Mouse (Mus musculus) c-Kit-positive CD71-negative TER-119-negative erythroid progenitor cells, embryonic 14.5 days (primary cell): ENCODE measurements around the gene Olfr876.
"Not testable (repeated sequence)": the region's sequence is repeated elsewhere in the genome, so short reads cannot be mapped to it uniquely, and the experiment has no call there.

Experiments
- DNase-seq: peaks from one replicate; pipeline ENCODE4 v3.0.0-alpha.2; 2013; ENCODE audit warnings: low read depth

The Olfr876 gene

DNA sequence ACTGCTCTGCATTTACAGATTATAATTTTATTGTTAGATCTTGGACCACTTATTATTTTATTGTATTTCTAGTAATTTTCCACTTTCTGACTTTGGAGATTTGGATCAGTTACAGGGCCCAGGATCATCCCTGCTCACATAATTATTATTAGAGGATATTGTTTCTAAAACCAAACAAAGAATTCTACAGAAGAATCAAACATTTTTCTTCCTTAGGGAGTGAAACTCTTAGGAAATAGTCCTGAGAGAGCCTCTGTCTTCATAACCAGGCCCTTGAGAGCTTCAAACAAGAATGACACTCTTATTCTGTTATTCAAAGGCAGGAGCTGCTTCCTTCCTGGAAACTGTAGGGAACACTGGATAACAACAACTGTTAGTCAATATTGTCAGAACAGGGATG lies at the start of gene Olfr876:
Olfr876 (plus strand) TSS at position 301 of the 400 bp plus-strand sequence.
- DNase-seq = no peak

DNA sequence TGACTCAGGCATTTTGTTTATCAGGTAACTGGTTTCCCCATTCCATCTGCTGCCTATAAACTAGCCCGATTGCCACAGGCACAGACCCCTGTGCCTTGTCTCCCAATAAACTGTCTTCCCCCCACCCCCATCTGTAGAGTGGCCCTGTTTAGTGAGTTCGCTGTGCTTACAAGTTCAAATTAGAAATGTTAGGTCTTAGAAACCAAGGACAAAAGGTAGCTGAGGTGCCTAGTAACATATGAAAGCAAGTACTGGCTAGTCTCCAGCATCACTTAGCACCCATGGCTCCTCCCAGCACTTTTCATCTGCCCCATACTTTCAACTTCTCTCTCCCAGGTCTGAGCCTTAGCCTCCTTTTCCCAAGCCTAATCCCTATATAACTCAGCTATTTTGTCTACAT lies 41.1 kb upstream of the Olfr876 start:
- DNase-seq = no peak

DNA sequence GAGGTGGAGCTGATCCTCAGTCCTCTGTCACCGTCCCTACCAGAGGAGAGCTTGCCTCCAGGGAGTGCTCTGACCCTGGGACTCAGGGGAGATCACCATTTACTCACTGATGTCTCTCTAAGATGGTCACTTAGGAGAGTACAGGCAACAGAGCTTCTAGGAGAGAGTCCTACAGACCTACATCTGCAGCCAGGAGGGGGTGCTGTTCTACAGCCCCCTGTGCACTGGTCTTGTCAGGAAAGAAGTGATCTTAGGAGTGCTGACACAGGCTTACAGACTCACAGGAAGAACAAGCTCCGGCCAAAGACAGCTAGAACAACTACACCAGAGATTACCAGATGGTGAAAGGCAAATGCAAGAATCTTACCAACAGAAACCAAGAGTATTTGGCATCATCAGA lies 40.3 kb upstream of the Olfr876 start:
- DNase-seq = no peak

DNA sequence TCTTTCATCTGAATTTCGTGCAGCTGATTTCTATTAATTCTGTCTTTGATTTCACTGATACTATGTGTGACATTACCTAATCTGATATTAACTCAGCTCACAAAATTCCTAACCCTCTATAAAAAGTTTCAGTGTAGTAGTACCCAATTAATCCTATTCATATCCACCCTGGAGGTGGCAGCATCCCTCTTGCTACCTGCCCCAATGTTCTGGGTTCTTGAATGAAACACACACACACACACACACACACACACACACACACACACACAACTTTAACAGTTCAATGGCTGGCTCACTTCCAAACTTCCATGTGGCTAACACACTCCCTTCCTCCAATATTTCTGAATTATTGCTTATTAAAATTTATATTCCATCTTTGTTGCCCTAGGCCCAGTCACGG lies 32.2 kb upstream of the Olfr876 start:
- DNase-seq = no peak

DNA sequence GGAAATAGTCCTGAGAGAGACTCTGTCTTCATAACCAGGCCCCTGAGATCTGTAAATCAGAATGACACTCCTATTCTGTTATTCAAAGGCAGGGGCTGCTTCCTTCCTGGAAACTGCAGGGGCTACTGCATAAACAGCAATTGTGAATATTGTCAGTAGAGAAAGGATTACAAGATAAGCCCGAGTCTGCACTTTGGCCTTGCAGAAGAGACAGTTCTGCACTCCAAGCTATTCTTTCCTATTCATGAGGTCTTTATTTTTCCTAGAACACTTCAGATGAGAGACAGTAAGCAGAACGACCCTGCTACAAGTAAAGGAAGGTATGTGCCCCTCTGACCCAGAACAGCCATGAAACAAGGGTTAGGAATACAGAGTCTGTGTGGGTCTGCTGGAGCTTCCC lies 31.1 kb upstream of the Olfr876 start, which contains the start of gene Olfr875:
Olfr875 (plus strand) TSS at position 99 of the 400 bp plus-strand sequence.
- no peak for DNase-seq

DNA sequence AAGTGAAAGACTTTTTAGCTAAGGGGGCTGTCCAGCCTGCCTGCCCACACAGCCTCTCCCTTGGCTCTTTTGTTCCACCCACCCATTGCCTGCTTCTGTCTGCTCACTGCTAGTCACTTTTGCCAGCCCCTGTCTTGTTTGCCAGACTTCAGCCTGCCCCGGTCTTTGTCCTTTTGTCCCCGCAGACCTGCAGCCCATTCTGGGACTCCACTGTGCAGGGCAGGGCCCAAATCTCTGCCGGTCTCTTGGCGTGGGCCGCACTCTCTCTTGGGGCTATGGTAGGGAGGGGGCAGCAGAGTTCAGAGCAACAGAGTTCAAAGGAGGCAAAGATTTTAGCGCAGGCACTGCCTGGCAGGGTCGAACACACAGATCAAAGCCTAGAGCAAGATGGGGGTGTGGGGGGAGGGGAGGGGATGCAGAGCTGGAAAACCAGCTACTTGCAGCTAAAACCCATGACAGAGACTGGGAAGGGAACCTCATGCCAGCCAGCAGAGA lies 20.0 kb upstream of the Olfr876 start:
- no peak for DNase-seq

DNA sequence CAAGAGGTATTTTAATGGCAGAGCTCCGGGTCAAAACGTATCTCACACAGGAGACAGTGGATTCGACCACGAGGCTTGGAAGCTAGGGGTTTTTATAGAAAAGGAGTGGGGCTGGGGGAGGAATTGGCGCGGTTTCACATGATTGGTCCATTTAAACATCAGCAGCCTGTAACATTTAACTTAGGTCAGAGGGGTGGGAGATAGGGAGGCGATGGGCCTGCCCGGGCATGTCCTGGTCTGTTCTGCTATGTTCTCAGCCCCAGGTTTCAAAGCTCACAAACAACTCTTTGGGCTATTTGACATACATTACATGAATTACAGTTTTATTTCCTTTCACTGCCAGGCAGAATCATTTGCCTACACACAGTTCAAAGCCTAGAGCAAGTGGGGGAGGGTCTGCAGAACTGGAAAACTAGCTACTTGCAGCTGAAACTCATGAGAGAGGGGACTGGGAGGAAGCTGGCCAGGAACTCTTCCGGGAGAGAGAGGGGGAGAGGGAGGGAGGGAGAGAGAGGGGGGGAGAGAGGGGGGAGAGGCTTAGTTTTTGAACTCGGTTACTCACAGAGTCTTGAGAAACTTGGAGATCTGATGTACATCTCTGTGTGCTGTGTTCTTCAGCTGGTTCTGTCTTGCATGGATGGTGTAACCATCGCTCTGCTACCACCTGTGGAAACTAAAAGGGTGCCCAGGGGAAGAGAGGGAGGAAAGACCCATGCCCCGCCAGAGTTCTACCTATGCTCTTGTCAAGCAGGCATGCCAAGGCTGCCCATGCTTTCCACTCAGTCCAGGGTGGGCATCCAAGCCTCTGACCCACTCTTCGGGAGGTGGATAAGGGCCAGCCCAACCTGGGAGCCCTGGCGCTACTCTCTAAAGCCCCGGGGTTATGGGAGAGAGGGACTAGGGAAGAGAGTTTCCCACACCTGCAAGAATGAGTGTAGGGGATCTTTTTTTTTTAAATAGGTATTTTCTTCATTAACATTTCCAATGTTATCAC lies 19.1 kb upstream of the Olfr876 start:
- not testable (repeated sequence) for DNase-seq

DNA sequence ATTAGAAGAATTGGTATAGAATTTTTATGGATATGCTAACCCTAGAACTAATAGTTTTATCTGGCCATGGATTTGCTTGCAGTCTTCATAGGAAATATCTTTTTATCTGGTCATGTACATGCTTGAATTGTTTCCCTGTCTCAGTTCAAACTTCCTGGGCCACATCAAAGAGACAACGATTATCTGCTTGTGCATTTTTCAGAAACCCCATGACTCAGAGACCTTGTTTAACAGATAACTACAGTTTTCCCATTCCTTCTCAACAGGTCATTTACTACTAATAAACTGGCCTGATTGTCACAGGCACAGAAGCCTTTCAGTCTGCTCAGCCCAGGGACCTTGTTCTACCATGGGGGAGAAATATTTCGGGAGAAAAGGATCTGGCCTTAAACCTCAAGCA lies 16.4 kb upstream of the Olfr876 start:
- no peak for DNase-seq

DNA sequence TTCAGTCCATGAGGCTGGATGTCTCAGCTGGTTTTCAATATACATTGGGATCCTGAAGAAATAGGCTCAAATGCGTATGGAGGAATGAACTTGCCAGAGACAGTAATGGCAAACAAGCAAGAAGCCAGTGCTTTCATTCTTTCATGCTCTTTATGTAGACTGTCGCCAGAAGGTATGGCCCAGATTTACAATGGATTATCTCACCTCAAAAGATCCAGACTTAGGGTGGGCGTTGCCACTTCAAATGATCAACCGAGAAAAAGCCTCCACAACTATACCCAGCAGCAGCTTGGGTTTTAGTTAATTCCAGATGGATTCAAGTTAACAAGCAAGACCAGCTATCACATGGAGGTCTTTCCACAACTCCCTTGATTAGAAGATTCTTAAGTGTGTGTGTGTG lies 776 bp upstream of the Olfr876 start:
- DNase-seq = no peak

DNA sequence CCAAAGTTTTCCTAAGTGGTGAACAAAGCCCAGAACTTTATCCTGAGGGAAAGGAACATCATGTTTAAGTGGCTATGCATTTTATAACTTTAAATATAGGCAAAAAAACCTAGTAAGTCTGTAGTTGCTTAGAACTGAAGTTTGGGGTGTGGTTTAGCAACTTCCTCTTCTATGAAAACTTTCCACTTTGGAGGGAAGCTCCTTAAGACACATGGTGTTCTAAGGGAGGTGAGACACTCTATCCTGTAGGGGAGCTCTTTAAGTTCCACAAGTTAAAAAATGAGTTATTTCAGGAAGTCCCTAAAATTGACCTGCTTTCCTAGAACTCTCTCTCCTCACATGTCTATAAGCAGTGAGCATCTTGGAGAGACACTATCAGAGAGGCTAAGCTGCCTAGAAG lies 4.4 kb downstream of the Olfr876 start:
- DNase-seq = no peak

DNA sequence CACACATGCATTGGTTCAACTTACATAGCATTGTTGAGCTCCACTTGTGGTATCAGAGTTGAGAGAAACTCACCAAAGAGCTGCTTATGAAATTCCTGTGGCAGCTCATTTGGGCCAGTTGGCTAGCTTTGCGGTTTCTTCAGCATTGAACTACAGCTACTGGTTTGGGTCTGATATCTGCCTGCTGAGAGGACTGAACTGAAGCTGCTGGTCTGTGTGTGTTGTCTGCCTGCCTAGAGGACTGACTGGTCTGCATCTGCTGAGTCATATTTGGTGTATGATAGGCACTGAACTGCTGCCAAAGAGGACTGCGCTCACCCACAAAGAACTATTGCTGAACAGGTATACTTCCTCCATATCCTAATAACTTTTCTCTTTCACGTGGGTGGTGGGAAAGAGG lies 5.6 kb downstream of the Olfr876 start:
- no peak for DNase-seq

DNA sequence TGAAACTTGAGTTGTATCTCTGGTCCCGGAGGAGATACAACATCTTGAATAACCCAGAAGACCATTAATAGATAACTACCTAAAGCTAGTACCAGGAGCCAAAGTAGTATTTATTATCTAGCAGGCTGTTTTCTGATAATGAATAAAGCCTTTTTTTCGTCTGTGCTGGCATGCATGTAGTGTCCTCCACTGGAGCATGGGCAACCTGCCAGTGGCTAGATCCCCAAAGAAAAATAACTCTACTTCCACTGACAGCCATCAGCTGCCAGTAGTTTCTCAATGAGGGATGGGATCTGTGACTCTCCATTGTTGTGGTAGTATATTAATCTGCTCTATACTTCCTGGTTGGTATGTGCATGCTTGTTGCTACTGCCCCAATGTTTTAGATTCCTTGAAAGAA lies 6.1 kb downstream of the Olfr876 start:
- no peak for DNase-seq

DNA sequence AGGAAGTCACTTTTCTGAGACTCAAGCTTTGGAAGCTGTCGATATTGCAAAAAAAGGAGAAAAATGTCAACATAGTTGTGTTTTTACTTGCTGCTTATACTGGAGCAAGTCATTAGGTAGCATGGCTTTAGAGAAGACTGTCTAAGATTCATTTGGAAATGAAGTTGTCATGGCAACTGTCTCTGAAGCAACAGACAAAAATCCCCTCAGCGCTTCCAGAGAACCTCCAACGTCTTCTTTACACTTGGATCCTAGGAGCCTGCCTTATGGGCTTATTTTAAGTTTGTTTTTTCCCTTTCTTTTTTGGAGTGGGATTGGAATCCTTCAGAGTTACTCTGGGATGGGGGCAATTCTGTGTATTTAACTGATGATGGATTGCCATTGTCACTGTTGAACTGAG lies 11.9 kb downstream of the Olfr876 start:
- no peak for DNase-seq

DNA sequence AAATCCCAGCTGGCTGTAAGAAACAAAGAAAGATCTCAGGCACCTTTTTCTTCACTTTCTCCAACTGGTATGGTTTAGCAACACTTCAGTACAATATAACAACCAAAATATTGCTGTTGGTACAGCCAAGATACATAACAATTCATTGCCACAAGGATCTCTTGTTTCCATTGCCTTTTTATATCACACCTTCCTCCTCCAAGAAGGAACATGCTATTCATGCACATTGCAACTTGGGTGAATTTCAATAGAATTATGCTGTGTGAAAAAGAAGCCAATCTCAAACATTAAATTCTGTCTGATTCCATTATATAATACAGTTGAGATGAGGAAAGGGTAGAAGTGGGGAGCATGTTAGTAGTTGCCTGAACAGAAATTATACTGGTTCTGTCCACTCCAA lies 27.1 kb downstream of the Olfr876 start:
- DNase-seq = no peak

DNA sequence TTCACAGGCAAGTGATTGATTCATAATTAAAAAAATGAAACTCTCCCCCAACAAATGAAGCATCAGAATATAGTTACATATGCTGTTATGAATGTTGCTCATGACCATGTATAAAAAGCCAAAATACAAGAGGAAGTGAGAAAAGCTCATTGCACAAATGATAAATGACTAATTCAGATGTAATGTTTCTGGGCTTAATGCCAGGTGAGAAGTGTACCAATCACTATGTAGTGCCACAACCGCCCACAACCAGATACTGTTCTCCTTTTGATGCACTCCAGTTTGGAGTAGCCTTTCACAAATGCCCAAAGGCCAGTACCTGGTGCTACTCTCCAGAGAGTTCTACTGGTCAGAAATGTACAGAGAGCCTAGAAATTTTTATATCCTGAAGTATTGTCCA lies 30.5 kb downstream of the Olfr876 start:
- DNase-seq = no peak

DNA sequence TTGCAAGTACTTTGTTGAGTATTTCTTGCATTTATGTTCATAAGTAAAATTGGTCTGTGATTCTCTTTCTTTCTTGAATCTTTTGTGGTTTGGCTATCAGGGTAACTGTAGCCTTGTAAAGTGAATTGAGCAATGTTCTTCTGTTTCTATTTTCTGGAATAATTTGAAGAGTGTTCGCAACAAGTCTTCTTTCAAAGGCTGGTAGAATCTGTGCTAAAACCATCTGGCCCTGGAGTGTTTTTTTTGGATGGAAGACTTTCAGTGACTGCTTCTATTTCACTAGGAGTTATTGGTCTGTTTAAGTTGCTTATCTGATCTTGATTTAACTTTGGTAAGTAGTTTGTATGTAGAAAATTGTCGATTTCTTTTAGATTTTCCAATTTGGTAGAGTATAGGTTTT lies 46.4 kb downstream of the Olfr876 start:
- no peak for DNase-seq

DNA sequence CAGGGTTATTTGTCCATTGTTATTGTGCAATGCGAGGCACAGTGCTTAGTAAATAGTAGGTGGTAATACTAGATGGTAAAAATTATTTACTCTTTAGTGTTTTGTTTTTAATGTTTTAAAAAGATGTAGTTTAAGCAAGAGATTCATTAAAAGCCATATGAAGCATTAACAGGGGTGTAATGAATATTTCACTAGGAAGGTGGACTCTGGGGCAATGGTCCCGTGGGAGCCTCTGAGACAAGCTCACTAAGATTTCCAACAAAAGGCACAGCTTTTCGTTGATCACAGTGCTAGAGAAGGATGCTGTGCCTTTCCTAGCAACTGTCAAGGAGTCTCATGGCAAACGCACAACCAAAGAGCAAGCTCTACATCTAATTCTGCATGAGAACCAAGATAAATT lies 51.1 kb downstream of the Olfr876 start, which contains the start of gene Olfr877:
Olfr877 (plus strand) TSS at position 301 of the 400 bp plus-strand sequence.
- DNase-seq = no peak
